In the genomic region with DNA sequence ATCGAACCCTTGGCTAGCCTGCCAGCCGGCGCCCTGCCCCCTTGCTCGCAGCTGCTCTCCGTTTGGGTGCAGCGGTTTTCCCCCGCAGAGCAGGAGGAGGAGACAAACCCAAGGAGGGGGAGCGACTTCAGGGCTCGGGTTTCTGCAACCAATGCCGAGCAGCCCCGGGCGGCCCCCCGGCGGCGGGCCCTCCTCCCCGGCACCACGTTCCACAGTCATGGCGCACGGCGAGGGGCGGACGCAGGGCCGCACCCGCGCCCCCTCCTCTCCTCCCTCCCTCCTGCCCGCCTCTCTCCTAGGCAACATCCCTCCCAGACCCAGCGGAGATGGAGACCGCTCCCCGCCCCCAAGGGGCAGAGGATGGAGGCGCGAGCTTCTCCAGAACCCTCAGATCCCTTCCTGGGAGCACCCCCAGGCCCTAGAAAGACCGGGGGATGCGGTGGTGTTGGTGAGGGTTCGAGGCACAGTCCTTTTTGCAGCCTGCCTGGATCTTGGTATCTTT, we compare ENCODE assay signal across 8 mouse cellular contexts.
A peak's percentile ranks its signal among the peaks of the same experiment; 100 is the strongest.
DNase-seq lines count a peak whose midpoint lies in the region; ATAC-seq lines count a peak whose summit lies in the region.

No protein-coding gene starts in this region.

- peak overlapping the region; percentile 92 for H3K4me2 ChIP-seq in hindbrain, embryonic 15.5 days

- peak; percentile 97 for DNase-seq in MN1 (ENCODE audit: low spot score)
- peak; percentile 89 to 95 for DNase-seq in cerebellum, postnatal 10 days
- peak; percentile 91 to 95 for DNase-seq in frontal cortex, postnatal 36 days (ENCODE audit: low spot score in 2 of 2)
- peak; percentile 94 for DNase-seq in left cerebral cortex, adult 11 months (ENCODE audit: low spot score)
- peak; percentile 92 for DNase-seq in lung, postnatal 36 days
- peak; percentile 98 for DNase-seq in retina, postnatal 1 day
- DNase-seq in thymus, postnatal 4 days = peak; percentile 95

- peak; percentile 93 for ATAC-seq in hindbrain, embryonic 15.5 days (ENCODE audit: low FRiP score, low read depth)

- no peaks in the 10 kb centered on the region for H3K27me3 ChIP-seq in hindbrain, embryonic 15.5 days

- H3K27ac ChIP-seq in hindbrain, embryonic 15.5 days (replicated peaks) = peak overlapping the region; percentile 99

- WGBS in hindbrain, embryonic 15.5 days = 1% methylated on average over 24 of the region's 34 CpGs

- H3K4me3 ChIP-seq in hindbrain, embryonic 15.5 days = peak overlapping the region; percentile 68

- peaks cover 39% of the 10 kb centered on the region for H3K4me1 ChIP-seq in hindbrain, embryonic 15.5 days (replicated peaks)

- no peaks in the 10 kb centered on the region for H3K36me3 ChIP-seq in hindbrain, embryonic 15.5 days

- no peaks in the 10 kb centered on the region for H3K9me3 ChIP-seq in hindbrain, embryonic 15.5 days

- peak overlapping the region; percentile 97 for H3K9ac ChIP-seq in hindbrain, embryonic 15.5 days

Comparison
In these comparisons a context has a peak if more than half of its experiments do, and no peak if none do; other contexts are left out.
1. Peak in every context shown above with its lines: DNase-seq, ATAC-seq, H3K4me3 ChIP-seq and H3K27ac ChIP-seq.